Mouse (Mus musculus): ENCODE results near the gene Ednra. TPM values are rescaled to one million over a fixed set of nuclear protein-coding genes. Genes with fewer than 3 reads are reported as not detected.
A peak's percentile ranks its signal among the peaks of the same experiment; 100 is the strongest.

Ednra gene
- polyA plus RNA-seq (2016; fragmentation: Nextera tagmentation; extraction: Ambion mirVana), result 30.8 and 36.4 TPM in 2 replicates

DNA sequence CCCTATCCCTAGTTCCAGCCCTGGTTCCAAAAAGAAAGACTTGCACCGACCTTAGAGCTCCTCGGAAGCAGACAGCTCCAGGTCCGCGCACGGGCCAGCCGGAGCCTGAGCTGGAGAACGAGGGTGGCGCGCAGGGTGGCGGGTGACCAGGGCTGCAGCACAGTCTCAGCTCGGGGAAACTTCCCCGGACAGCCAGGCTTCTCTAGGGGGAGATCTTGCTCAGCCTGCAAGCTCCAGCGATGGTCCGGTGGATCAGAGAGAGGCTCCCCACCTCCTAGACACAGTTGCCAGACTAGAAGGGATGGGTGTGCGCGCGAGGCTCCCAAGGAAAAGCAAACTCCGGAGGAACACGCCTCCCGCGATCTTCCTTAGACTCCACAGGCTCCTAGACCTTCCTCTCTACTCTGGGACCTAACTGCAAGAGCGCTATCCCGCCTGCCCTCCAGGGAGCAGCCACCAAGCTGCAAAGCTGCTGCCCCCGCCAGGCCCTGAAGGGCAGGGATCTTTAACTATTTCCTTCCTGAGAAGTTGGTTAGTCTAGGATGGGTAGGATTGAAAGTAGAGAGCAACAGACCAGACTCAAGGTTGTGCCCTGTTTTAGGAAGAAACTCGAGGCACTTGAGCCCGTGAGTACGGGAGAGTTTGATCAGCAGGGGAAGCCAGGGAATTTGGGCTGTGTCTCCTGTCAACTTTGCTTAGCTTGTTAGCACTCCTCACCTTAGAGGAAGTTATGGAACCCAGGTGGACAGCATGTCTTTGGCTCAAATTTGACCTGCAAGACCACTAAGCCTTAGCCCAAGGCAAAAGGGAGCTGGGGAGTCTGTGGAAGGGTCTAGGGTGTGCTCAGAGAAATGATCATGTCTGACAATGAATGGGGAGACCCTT is at the start of gene Ednra:
Gene Ednra (minus strand): TSS at position 419 of the 885 bp plus-strand sequence.
- DNase-seq (ENCODE audit: low spot score), result peak; percentile 82
- WGBS, result under 1% methylated on average over 27 of the region's 27 CpGs
- peaks cover 61% of the 10 kb centered on the region for H3K4me1 ChIP-seq

DNA sequence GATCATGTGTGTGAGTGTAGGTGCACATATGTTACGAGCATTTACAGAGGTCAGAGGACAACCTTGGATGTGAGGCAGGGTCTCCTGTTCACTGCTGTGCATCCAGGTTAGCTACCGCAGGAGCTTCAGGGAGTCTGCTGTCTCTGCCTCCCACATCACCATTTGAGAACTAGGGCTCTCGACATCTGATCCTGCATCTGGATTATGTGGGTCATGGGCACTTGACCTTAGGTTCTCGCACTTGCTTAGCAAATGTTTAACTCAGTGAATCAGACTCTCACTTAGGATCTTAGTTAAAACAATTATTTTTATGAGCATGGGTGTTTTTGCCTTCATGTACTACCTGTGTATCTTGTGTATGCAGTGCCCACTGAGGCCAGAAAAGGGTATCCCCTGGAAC is 49.6 kb upstream of the Ednra start:
- Histone ChIP-seq H3K36me3 (replicated peaks) (no peaks in the 10 kb centered on the region), H3K9me3 (no peaks in the 10 kb centered on the region), H3K27me3 (replicated peaks; ENCODE audit: low read depth, poor library complexity, severe bottlenecking) (no peaks in the 10 kb centered on the region), H3K4me3 (no peak overlapping the region), H3K4me1 (peaks cover 14% of the 10 kb centered on the region), H3K27ac (replicated peaks) (no peak overlapping the region)
- 45% methylated on average over 4 of the region's 4 CpGs for WGBS
- DNase-seq (ENCODE audit: low spot score), result peak; percentile 15

More for the DNA sequence above, at the start of gene Ednra:
- no peaks in the 10 kb centered on the region for H3K9me3 ChIP-seq
- H3K4me3 ChIP-seq, result peak within 1 kb of the TSS; percentile 81
- H3K27me3 ChIP-seq (replicated peaks; ENCODE audit: low read depth, poor library complexity, severe bottlenecking), result no peaks in the 10 kb centered on the region
- peak within 1 kb of the TSS; percentile 95 for H3K27ac ChIP-seq (replicated peaks)
- peaks cover 11% of the 10 kb centered on the region for H3K36me3 ChIP-seq (replicated peaks)

DNA sequence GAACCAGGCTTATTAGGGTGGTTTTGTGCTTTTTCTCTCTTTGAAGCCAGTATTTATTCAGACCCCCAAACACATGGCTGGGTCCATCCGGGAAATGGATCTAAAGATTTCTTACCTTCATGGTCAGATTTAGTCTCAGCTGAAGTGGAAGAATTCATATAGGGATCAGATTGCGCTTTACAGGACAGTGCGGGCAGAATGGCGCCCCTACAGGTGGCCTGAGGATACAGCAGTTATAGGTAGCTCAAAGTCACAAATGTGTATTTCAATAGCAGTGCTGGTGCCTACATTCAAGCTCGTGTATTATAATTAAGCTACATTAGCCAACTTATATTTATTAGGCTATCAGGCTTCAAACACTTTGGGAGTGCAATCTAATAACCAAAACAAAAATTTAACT is 49.0 kb upstream of the Ednra start:
- peak; percentile 27 for DNase-seq (ENCODE audit: low spot score)
- Histone ChIP-seq H3K9me3 (no peaks in the 10 kb centered on the region), H3K27ac (replicated peaks) (no peak overlapping the region), H3K4me1 (peaks cover 14% of the 10 kb centered on the region), H3K36me3 (replicated peaks) (no peaks in the 10 kb centered on the region), H3K4me3 (no peak overlapping the region), H3K27me3 (replicated peaks; ENCODE audit: low read depth, poor library complexity, severe bottlenecking) (no peaks in the 10 kb centered on the region)
- 75% methylated on average over 5 of the region's 5 CpGs for WGBS

DNA sequence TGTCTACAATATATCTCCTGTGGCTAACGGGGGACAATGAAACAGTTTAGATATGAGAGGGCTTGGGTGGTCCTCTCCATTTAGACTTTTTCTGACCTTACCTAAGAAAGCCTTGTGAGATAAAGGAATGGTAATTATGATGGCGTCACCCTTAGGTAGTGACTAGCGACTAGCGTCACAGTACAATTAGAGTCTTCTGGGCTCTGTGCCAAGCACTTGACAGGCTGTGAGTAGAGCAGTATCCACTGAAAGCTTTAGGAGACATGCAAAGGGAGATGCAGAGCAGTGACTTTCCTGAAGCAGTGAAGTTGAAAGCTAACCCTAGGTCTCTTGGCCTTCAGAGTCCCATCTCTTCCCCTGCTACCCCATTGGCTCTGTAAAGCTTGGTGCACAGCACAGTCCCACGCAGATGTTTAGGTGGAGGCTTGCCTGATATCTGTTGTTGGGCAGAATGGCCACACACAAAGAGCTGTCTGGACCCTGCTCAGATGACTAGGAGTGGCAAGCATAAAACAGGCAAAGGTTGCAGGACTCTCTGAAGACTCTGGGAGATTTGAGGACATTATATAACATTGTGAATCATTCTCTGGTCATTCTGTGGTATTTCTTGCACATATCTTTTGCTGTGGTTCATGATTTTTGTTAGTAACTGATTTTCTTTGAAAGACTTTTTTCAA is 48.1 kb upstream of the Ednra start:
- Histone ChIP-seq H3K27me3 (replicated peaks; ENCODE audit: low read depth, poor library complexity, severe bottlenecking) (no peaks in the 10 kb centered on the region), H3K4me3 (no peak overlapping the region), H3K9me3 (no peaks in the 10 kb centered on the region), H3K27ac (replicated peaks) (0 out of 2 replicates have a peak overlapping the region, but pooled peaks have one; percentile 51), H3K4me1 (peaks cover 14% of the 10 kb centered on the region), H3K36me3 (replicated peaks) (no peaks in the 10 kb centered on the region)
- DNase-seq (ENCODE audit: low spot score), result peak; percentile 7
- WGBS, result 88% methylated on average over 5 of the region's 5 CpGs

DNA sequence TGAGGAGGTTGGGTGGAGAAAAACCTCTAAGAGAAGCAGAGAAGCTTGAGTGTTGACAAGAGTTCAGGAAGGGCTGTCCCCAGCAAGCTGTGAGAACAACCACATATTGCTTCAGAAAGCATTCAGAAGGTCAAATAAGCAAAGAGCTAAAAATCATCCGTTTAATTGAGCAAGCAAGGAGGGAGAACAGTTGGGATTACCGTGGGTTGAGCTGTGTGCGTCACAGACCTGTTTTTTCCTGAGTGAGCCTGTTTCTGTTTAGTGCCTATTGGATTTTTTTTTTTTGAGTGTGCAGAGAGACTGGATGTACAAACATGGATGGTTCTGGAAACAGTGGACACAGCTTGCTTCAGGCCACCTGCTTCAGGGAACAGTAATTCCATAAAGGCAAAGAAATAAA is 46.7 kb upstream of the Ednra start:
- Histone ChIP-seq H3K36me3 (replicated peaks) (no peaks in the 10 kb centered on the region), H3K9me3 (no peaks in the 10 kb centered on the region), H3K27me3 (replicated peaks; ENCODE audit: low read depth, poor library complexity, severe bottlenecking) (no peaks in the 10 kb centered on the region), H3K4me3 (no peak overlapping the region), H3K27ac (replicated peaks) (no peak overlapping the region), H3K4me1 (peaks cover 20% of the 10 kb centered on the region)
- 83% methylated on average over 3 of the region's 3 CpGs for WGBS
- DNase-seq (ENCODE audit: low spot score), result no peak

DNA sequence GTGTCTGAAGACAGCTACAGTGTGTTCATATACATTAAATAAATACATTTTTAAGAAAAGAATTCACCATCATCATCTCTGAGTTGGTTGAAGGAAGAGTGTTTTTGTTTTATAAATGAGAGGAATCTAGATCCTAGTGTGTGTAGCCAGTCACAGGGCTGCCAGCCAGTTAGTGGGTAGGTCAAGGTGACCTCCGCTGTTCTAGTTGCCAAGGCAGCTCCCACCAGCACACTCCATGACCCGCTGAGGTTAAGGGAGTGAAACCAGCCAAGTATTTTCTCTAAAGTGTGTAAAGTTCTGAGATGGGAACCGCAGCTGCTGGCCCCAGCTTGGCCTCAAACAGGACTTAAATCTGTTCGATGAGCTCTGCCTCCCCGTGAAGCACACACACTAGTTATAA is 44.7 kb upstream of the Ednra start:
- Histone ChIP-seq H3K4me1 (peaks cover 22% of the 10 kb centered on the region), H3K9me3 (no peaks in the 10 kb centered on the region), H3K36me3 (replicated peaks) (no peaks in the 10 kb centered on the region), H3K27ac (replicated peaks) (no peak overlapping the region), H3K27me3 (replicated peaks; ENCODE audit: low read depth, poor library complexity, severe bottlenecking) (no peaks in the 10 kb centered on the region), H3K4me3 (no peak overlapping the region)
- DNase-seq (ENCODE audit: low spot score), result no peak
- 91% methylated on average over 5 of the region's 5 CpGs for WGBS

DNA sequence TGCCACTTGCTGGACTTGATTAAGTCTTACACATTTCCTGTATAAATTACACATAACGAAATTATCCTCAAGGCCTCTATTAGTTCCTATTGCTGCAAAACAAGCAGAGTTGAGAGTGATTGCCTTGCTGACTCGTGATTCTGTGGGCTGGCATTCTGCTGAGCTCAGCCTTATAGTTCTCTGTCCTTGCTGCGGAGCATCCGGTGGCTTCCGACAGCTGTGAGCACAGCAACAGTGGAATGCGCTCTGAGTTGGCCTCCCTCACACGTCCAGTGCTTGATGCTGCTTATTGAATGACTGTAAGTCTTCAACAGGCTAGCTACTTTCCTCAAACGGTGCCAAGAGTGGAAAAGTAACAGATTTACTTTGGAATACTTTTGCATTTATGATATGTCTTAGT is 40.0 kb upstream of the Ednra start:
- H3K27me3 ChIP-seq (replicated peaks; ENCODE audit: low read depth, poor library complexity, severe bottlenecking), result no peaks in the 10 kb centered on the region
- no peaks in the 10 kb centered on the region; the same call in 1 of the 2 replicates for H3K9me3 ChIP-seq
- no peak for DNase-seq (ENCODE audit: low spot score)
- 69% methylated on average over 8 of the region's 8 CpGs for WGBS
- peaks cover 8% of the 10 kb centered on the region; the same call in 1 of the 2 replicates for H3K4me1 ChIP-seq
- no peak overlapping the region for H3K27ac ChIP-seq (replicated peaks)
- no peaks in the 10 kb centered on the region for H3K36me3 ChIP-seq (replicated peaks)
- no peak overlapping the region for H3K4me3 ChIP-seq

DNA sequence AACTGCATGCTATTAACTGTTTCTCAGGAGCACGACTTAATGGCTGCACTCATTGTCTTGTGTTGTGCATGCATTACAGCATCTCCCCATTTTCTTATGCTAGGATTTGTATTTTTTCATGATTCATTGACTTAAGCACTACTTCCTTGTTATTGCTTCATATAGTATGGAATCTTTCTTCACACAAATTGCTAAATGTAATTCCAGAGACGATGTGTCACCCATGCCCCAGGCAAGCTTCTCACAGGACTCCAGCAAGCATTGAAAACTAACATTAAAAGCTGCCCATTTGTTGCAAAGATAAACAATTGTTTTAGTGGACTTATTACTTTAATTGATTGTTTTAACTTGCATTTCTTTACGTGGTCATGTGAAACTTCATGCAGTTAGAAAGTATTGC is 38.7 kb upstream of the Ednra start:
- Histone ChIP-seq H3K4me3 (no peak overlapping the region), H3K4me1 (peaks cover 8% of the 10 kb centered on the region; the same call in 1 of the 2 replicates), H3K36me3 (replicated peaks) (no peaks in the 10 kb centered on the region), H3K27ac (replicated peaks) (no peak overlapping the region), H3K27me3 (replicated peaks; ENCODE audit: low read depth, poor library complexity, severe bottlenecking) (no peaks in the 10 kb centered on the region), H3K9me3 (no peaks in the 10 kb centered on the region; the same call in 1 of the 2 replicates)
- DNase-seq (ENCODE audit: low spot score), result no peak
- 78% methylated on average over 3 of the region's 3 CpGs for WGBS

DNA sequence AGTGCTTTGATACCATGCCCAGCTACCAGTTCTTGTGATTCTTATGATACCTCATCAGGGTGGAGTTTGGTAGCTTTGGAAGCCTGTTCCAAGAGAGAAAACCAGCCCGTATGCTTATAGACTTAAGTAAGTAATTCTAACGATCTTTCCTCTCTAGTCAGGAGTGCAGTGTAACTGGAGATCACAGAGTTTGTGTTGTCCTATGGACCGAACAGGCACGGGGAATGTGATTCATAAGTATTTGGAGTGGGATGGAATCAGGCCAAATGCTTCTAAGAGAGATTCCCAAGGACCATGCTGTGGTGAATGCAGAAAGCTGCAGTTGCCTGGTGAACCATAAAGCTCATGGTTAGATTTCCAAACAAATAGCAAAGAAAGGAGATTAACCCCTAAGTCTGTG is 31.2 kb upstream of the Ednra start:
- WGBS, result 72% methylated on average over 4 of the region's 4 CpGs
- H3K4me3 ChIP-seq, result no peak overlapping the region
- no peaks in the 10 kb centered on the region for H3K27me3 ChIP-seq (replicated peaks; ENCODE audit: low read depth, poor library complexity, severe bottlenecking)
- no peaks in the 10 kb centered on the region for H3K4me1 ChIP-seq
- no peaks in the 10 kb centered on the region for H3K9me3 ChIP-seq
- H3K27ac ChIP-seq (replicated peaks), result no peak overlapping the region
- H3K36me3 ChIP-seq (replicated peaks), result no peaks in the 10 kb centered on the region
- DNase-seq (ENCODE audit: low spot score), result no peak

DNA sequence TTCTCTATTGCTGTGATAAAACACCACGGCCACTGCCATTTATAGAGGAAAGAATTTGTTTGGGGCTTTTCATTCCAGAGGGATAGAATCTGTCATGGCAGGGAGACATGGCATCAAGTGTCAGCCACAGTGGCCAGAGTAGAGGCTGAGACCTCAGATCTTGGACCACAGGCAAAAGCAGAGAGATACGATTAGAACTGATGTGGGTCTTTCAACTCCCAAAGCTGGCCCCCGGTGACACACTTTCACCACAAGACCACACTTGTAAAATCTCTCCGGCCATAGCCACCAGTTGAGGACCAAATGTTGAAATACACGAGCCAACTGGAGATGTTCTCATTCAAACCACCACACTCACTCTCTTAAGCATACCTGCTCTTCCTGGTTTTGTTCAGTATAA is 29.5 kb upstream of the Ednra start:
- Histone ChIP-seq H3K27me3 (replicated peaks; ENCODE audit: low read depth, poor library complexity, severe bottlenecking) (no peaks in the 10 kb centered on the region), H3K9me3 (no peaks in the 10 kb centered on the region), H3K4me3 (no peak overlapping the region), H3K4me1 (no peaks in the 10 kb centered on the region), H3K27ac (replicated peaks) (no peak overlapping the region), H3K36me3 (replicated peaks) (no peaks in the 10 kb centered on the region)
- WGBS, result 91% methylated on average over 5 of the region's 5 CpGs
- no peak for DNase-seq (ENCODE audit: low spot score)

DNA sequence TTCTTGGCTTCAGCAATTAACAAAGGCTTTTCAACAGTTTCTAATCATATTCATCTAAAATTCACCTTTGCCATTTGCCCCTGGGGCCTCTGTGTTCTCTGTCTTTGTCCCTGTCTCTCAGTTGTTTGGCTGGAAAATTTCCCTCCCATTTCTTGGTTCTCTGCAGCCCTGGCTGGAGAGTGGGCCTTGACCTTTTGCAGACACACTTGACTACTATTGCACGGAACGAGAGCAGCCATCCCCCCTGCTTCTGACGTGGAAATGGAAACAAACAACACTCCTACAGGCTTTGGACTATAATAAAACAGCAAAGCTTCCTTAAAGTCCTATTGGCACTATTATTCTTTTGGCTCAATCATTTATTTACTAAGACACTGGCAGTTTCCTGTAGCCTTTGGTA is 27.8 kb upstream of the Ednra start:
- WGBS, result 67% methylated on average over 3 of the region's 3 CpGs
- no peak for DNase-seq (ENCODE audit: low spot score)
- Histone ChIP-seq H3K9me3 (no peaks in the 10 kb centered on the region), H3K36me3 (replicated peaks) (no peaks in the 10 kb centered on the region), H3K27me3 (replicated peaks; ENCODE audit: low read depth, poor library complexity, severe bottlenecking) (no peaks in the 10 kb centered on the region), H3K4me1 (no peaks in the 10 kb centered on the region; the same call in 1 of the 2 replicates), H3K4me3 (no peak overlapping the region), H3K27ac (replicated peaks) (no peak overlapping the region)

DNA sequence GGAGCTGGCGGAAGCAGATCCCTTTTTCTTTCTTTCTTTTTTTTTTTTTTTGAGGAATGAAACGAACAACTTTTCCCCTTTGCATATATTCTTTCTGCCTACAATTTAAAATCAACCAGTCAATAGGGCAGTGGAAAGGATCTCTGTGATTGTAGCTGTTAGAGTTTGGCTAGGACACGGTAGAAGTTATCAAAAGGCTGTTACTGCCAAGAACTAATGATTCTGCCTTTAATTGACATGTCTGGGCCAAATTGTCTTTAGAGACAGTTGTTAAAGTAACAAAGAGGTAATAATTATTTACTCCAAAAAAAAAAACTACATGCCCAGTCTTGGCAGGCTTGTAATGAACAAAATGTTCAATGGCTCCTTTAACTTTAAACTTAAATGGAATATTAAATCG is 26.1 kb upstream of the Ednra start:
- WGBS, result 83% methylated on average over 4 of the region's 4 CpGs
- Histone ChIP-seq H3K9me3 (no peaks in the 10 kb centered on the region), H3K27ac (replicated peaks) (no peak overlapping the region), H3K4me3 (no peak overlapping the region), H3K4me1 (no peaks in the 10 kb centered on the region; the same call in 1 of the 2 replicates), H3K36me3 (replicated peaks) (no peaks in the 10 kb centered on the region), H3K27me3 (replicated peaks; ENCODE audit: low read depth, poor library complexity, severe bottlenecking) (no peaks in the 10 kb centered on the region)
- no peak for DNase-seq (ENCODE audit: low spot score)

DNA sequence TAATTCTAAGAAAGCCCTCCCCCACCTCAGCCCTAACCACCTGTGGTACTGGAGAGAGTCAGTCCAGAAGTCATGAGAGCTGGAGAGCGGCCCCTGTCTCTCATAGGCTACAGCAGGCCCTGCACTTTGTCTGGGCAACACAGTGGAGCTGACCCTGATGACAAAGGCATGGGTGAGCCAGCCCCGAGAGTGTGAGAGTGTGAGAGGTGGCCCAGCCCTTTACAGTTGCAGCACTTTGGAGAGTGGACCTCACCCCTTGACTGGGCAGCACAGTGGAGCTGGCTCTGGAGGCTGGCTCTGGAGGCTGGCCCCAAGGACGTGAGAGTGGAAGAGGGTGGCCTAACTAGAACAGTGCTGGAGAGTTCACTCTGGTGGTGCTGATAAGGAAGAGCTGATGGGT is 20.2 kb upstream of the Ednra start:
- no peaks in the 10 kb centered on the region for H3K27me3 ChIP-seq (replicated peaks; ENCODE audit: low read depth, poor library complexity, severe bottlenecking)
- H3K36me3 ChIP-seq (replicated peaks), result no peaks in the 10 kb centered on the region
- 93% methylated on average over 3 of the region's 3 CpGs for WGBS
- no peaks in the 10 kb centered on the region for H3K9me3 ChIP-seq
- no peak overlapping the region for H3K27ac ChIP-seq (replicated peaks)
- no peak overlapping the region for H3K4me3 ChIP-seq
- DNase-seq (ENCODE audit: low spot score), result no peak
- H3K4me1 ChIP-seq, result peaks cover 7% of the 10 kb centered on the region
